ENCODE assay signal across 8 mouse cellular contexts in the genomic region with DNA sequence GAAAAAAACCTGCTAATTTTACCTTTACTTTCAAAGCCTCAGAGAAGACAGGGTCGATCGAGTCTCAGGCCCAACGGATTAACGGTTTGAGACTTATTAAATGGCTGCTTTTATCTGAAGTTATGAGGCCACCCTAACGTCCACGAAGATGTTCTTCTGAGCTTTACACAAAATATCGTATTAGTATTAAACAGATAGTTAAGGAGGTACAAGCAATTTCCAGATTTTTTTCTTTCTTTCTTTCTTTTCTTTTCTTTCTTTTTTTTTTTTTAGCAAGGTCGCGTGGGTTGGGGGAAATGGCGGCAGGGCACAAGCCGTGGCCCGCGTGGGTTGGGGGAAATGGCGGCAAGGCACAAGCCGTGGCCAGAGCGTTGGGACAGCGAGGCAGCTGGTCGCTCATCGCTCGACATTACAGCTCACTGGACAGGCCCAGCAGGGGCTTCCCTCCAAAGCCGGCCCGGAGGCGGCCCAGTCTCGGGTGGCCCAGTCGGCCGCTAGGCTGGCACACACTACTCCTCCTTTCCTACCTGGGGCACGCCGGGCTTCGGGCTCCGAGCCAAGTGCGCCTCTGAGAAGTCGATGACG. TPM values are rescaled to one million over a fixed set of nuclear protein-coding genes. Genes with fewer than 3 reads are reported as not detected.
A peak's percentile ranks its signal among the peaks of the same experiment; 100 is the strongest.
DNase-seq lines count a peak whose midpoint lies in the region; ATAC-seq and TF ChIP-seq lines count a peak whose summit lies in the region.

No protein-coding gene starts in this region.

- H3K9me3 ChIP-seq in lung, embryonic 15.5 days, result no peaks in the 10 kb centered on the region
- no peaks in the 10 kb centered on the region for H3K9me3 ChIP-seq in hindbrain, postnatal 0 days (ENCODE audit: low read length)
- H3K9me3 ChIP-seq in midbrain, postnatal 0 days (ENCODE audit: low read length), result no peaks in the 10 kb centered on the region

- peaks cover 45% of the 10 kb centered on the region for H3K36me3 ChIP-seq in lung, embryonic 15.5 days
- peaks cover 37% of the 10 kb centered on the region; the same call in 1 of the 2 replicates for H3K36me3 ChIP-seq in hindbrain, postnatal 0 days (ENCODE audit: insufficient read depth, low read length)
- H3K36me3 ChIP-seq in midbrain, postnatal 0 days (ENCODE audit: insufficient read depth, low read length), result peaks cover 19% of the 10 kb centered on the region

- no peaks in the 10 kb centered on the region for H3K27me3 ChIP-seq in lung, embryonic 15.5 days
- no peaks in the 10 kb centered on the region for H3K27me3 ChIP-seq in hindbrain, postnatal 0 days (ENCODE audit: insufficient read depth, low read length)
- no peaks in the 10 kb centered on the region for H3K27me3 ChIP-seq in midbrain, postnatal 0 days (ENCODE audit: insufficient read depth, low read length)

- peak overlapping the region; percentile 92 for H3K9ac ChIP-seq in lung, embryonic 15.5 days
- H3K9ac ChIP-seq in hindbrain, postnatal 0 days (replicated peaks; ENCODE audit: low read length), result peak overlapping the region; percentile 73
- peak overlapping the region; percentile 85 for H3K9ac ChIP-seq in midbrain, postnatal 0 days (replicated peaks; ENCODE audit: low read length, poor library complexity, severe bottlenecking)

- WGBS in lung, embryonic 15.5 days, result under 1% methylated on average over 33 of the region's 33 CpGs
- WGBS in hindbrain, postnatal 0 days, result under 1% methylated on average over 31 of the region's 33 CpGs
- WGBS in midbrain, postnatal 0 days, result under 1% methylated on average over 33 of the region's 33 CpGs

- H3K4me1 ChIP-seq in lung, embryonic 15.5 days, result peaks cover 20% of the 10 kb centered on the region
- peaks cover 6% of the 10 kb centered on the region; the same call in 1 of the 2 replicates for H3K4me1 ChIP-seq in hindbrain, postnatal 0 days (ENCODE audit: insufficient read depth, low read length)
- H3K4me1 ChIP-seq in midbrain, postnatal 0 days (ENCODE audit: insufficient read depth, low read length), result peaks cover 15% of the 10 kb centered on the region

- peak overlapping the region; percentile 76 for H3K4me2 ChIP-seq in lung, embryonic 15.5 days
- peak overlapping the region; percentile 90 for H3K4me2 ChIP-seq in hindbrain, postnatal 0 days (ENCODE audit: low read depth, low read length)
- H3K4me2 ChIP-seq in midbrain, postnatal 0 days (ENCODE audit: low read depth, low read length, poor library complexity, severe bottlenecking), result peak overlapping the region; percentile 76

- H3K27ac ChIP-seq in lung, embryonic 15.5 days, result peak overlapping the region; percentile 87
- peak overlapping the region; percentile 94 for H3K27ac ChIP-seq in hindbrain, postnatal 0 days
- peak overlapping the region; percentile 88 for H3K27ac ChIP-seq in midbrain, postnatal 0 days (ENCODE audit: low read depth, low read length)

- peak; percentile 85 for ATAC-seq in lung, embryonic 15.5 days (ENCODE audit: borderline replicate concordance, extremely low read depth, low FRiP score, low TSS enrichment)
- peak; percentile 93 for ATAC-seq in hindbrain, postnatal 0 days
- peak; percentile 85 for ATAC-seq in midbrain, postnatal 0 days (ENCODE audit: low FRiP score)

- TF ChIP-seq CTCF in hindbrain, postnatal 0 days (IDR thresholded peaks at IDR 0.05; ENCODE audit: low read depth), result peak; percentile 15; the same call in 1 of the 2 replicates
- TF ChIP-seq CTCF in midbrain, postnatal 0 days (IDR thresholded peaks at IDR 0.05), result no peak

- DNase-seq in lung, adult 18-20 months, result no peak
- peak; percentile 39 for DNase-seq in embryo, embryonic 11.5 days (ENCODE audit: low read depth, low spot score)
- peak; percentile 70 for DNase-seq in hindbrain, postnatal 0 days (ENCODE audit: low spot score)
- DNase-seq in midbrain, postnatal 0 days (ENCODE audit: low spot score), result peak; percentile 69
- no peak for DNase-seq in thymus, adult 18-20 months
- no peak for DNase-seq in adrenal gland, postnatal 14 days
- no peak for DNase-seq in frontal cortex, postnatal 25 days (ENCODE audit: low spot score in 2 of 2)

- H3K4me3 ChIP-seq in lung, embryonic 15.5 days, result peak overlapping the region; percentile 86
- H3K4me3 ChIP-seq in hindbrain, postnatal 0 days (ENCODE audit: low read length), result peak overlapping the region; percentile 93
- peak overlapping the region; percentile 100 for H3K4me3 ChIP-seq in midbrain, postnatal 0 days (ENCODE audit: low read depth, low read length)

RNA-seq across cellular contexts. Expression of a gene that starts 0.5 kb away (rescaled TPM):
- polyA plus RNA-seq in lung, embryonic 15.5 days (2015; fragmentation: Nextera tagmentation; extraction: Ambion mirVana), result 285 and 321 TPM in 2 replicates
- 84.2 and 159 TPM in 2 replicates for total RNA-seq in hindbrain, postnatal 0 days (2014; rRNA removed)
- 215 and 224 TPM in 2 replicates for polyA plus RNA-seq in hindbrain, postnatal 0 days (2015; fragmentation: Nextera tagmentation; extraction: Ambion mirVana)
- total RNA-seq in midbrain, postnatal 0 days (2014; rRNA removed), result 38.9 and 58.2 TPM in 2 replicates
- 181 and 194 TPM in 2 replicates for polyA plus RNA-seq in midbrain, postnatal 0 days (2015; fragmentation: Nextera tagmentation; extraction: Ambion mirVana)
- total RNA-seq in adrenal gland, postnatal 14 days (2021), result 155 and 158 TPM in 2 replicates

RNA-seq across cellular contexts. Expression of a gene that starts 0.6 kb away (rescaled TPM):
- polyA plus RNA-seq in lung, embryonic 15.5 days (2015; fragmentation: Nextera tagmentation; extraction: Ambion mirVana), result 47.5 and 48.0 TPM in 2 replicates
- 23.0 and 25.8 TPM in 2 replicates for total RNA-seq in hindbrain, postnatal 0 days (2014; rRNA removed)
- 41.3 and 41.9 TPM in 2 replicates for polyA plus RNA-seq in hindbrain, postnatal 0 days (2015; fragmentation: Nextera tagmentation; extraction: Ambion mirVana)
- 20.3 and 28.7 TPM in 2 replicates for total RNA-seq in midbrain, postnatal 0 days (2014; rRNA removed)
- polyA plus RNA-seq in midbrain, postnatal 0 days (2015; fragmentation: Nextera tagmentation; extraction: Ambion mirVana), result 31.5 and 36.8 TPM in 2 replicates
- total RNA-seq in adrenal gland, postnatal 14 days (2021), result 21.7 and 23.6 TPM in 2 replicates

RNA-seq across cellular contexts. Expression of a gene that starts 28.9 kb away (rescaled TPM):
- polyA plus RNA-seq in lung, embryonic 15.5 days (2015; fragmentation: Nextera tagmentation; extraction: Ambion mirVana), result 116 and 118 TPM in 2 replicates
- 25.5 and 35.8 TPM in 2 replicates for total RNA-seq in hindbrain, postnatal 0 days (2014; rRNA removed)
- polyA plus RNA-seq in hindbrain, postnatal 0 days (2015; fragmentation: Nextera tagmentation; extraction: Ambion mirVana), result 88.7 and 91.1 TPM in 2 replicates
- total RNA-seq in midbrain, postnatal 0 days (2014; rRNA removed), result 36.0 and 37.8 TPM in 2 replicates
- polyA plus RNA-seq in midbrain, postnatal 0 days (2015; fragmentation: Nextera tagmentation; extraction: Ambion mirVana), result 82.7 and 87.9 TPM in 2 replicates
- total RNA-seq in adrenal gland, postnatal 14 days (2021), result 63.3 and 67.8 TPM in 2 replicates

RNA-seq across cellular contexts. Expression of a gene that starts 51.3 kb away (rescaled TPM):
- not detected in 2 replicates for polyA plus RNA-seq in lung, embryonic 15.5 days (2015; fragmentation: Nextera tagmentation; extraction: Ambion mirVana)
- total RNA-seq in hindbrain, postnatal 0 days (2014; rRNA removed), result not detected in 2 replicates
- not detected in 2 replicates for polyA plus RNA-seq in hindbrain, postnatal 0 days (2015; fragmentation: Nextera tagmentation; extraction: Ambion mirVana)
- total RNA-seq in midbrain, postnatal 0 days (2014; rRNA removed), result not detected in 2 replicates
- not detected in 2 replicates for polyA plus RNA-seq in midbrain, postnatal 0 days (2015; fragmentation: Nextera tagmentation; extraction: Ambion mirVana)
- total RNA-seq in adrenal gland, postnatal 14 days (2021), result not detected in 2 replicates

RNA-seq across cellular contexts. Expression of a gene that starts 55.1 kb away (rescaled TPM):
- 95.8 and 105 TPM in 2 replicates for polyA plus RNA-seq in lung, embryonic 15.5 days (2015; fragmentation: Nextera tagmentation; extraction: Ambion mirVana)
- 32.8 and 38.0 TPM in 2 replicates for total RNA-seq in hindbrain, postnatal 0 days (2014; rRNA removed)
- 86.9 and 88.7 TPM in 2 replicates for polyA plus RNA-seq in hindbrain, postnatal 0 days (2015; fragmentation: Nextera tagmentation; extraction: Ambion mirVana)
- 41.5 and 49.8 TPM in 2 replicates for total RNA-seq in midbrain, postnatal 0 days (2014; rRNA removed)
- polyA plus RNA-seq in midbrain, postnatal 0 days (2015; fragmentation: Nextera tagmentation; extraction: Ambion mirVana), result 86.6 and 99.6 TPM in 2 replicates
- 174 and 200 TPM in 2 replicates for total RNA-seq in adrenal gland, postnatal 14 days (2021)

Comparison
In these comparisons a context has a peak if more than half of its experiments do, and no peak if none do; other contexts are left out.
1. DNase-seq: peak in embryo, embryonic 11.5 days (single experiment), hindbrain, postnatal 0 days (single experiment) and midbrain, postnatal 0 days (single experiment); none in lung, adult 18-20 months (0 of 2), thymus, adult 18-20 months (0 of 2), adrenal gland, postnatal 14 days (single experiment) and frontal cortex, postnatal 25 days (0 of 2).
2. Peak in every context shown above with its lines, with median percentiles within 50 percentile points of each other: ATAC-seq, H3K27ac ChIP-seq, H3K4me2 ChIP-seq, H3K4me3 ChIP-seq and H3K9ac ChIP-seq.